Mouse (Mus musculus): ENCODE data around the gene Acap2.

The Acap2 gene

GRCm38 (mm10) chr16:31200790-31201567 is at the start of gene Acap2:
TSS of gene Acap2 (minus strand) at chr16:31201245.
- DNase-seq (ENCODE audit: low read depth, low spot score) = peak; percentile 95

- no peak for DNase-seq (ENCODE audit: low read depth, low spot score)
Measured at GRCm38 (mm10) chr16:31249401-31249800, 48.4 kb upstream of the Acap2 start.

DNA sequence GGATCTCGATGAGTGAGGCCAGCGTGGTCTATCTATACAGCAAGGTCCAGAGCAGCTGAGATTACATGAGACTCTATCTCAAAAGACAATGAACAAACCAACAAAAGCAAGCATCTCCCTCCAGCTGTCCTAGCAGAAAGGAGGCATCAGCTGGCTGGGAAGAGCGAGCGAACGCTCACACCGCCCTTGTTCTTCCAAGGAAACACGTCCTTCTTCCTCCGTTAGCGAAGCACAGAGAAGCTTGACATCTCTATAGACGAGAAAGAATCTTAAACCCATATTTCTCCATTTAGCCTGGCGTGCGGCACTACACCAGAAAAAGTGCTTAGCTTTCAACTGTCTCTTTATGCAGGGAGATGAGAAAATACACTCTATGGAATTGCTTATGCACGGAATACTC is 47.7 kb upstream of the Acap2 start:
- no peak for DNase-seq (ENCODE audit: low read depth, low spot score)

DNA sequence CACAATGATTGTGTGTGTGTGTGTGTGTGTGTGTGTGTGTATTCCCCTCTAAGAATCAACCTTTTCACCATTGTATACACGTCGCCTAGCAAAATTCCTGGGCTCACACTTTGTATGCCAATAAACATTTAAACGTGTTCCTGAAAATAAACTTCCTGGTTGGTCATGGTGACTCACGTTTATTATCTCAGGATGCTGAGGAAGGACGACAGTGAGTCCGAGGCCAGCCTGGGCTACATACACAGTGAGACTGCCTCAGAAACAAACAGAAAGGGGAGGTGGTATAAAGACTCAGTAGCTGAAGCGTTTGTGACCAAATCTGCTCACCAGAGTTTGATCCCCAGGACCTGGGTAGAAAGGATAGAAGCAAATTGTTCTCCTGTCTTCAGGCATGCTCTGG is 46.4 kb upstream of the Acap2 start:
- DNase-seq (ENCODE audit: low read depth, low spot score) = no peak

DNA sequence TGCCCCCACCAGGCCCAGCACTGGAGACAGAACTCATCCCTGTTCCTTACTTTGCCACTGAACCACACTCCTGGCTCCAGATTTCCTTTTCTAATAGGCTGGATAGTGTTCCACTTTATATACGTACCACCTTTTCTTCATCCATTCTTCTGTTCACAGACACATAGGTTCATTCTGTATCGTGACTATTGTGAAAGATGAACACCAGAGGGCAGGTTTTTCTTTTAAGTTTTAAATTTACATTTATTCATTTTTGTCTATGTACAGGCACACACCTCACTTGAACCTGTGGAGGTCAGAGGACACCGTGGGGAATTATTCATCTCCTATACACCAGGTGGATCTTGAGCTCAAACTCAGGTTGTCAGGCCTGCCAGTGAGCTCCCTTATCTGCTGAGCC is 43.0 kb upstream of the Acap2 start:
- DNase-seq (ENCODE audit: low read depth, low spot score) = no peak

DNA sequence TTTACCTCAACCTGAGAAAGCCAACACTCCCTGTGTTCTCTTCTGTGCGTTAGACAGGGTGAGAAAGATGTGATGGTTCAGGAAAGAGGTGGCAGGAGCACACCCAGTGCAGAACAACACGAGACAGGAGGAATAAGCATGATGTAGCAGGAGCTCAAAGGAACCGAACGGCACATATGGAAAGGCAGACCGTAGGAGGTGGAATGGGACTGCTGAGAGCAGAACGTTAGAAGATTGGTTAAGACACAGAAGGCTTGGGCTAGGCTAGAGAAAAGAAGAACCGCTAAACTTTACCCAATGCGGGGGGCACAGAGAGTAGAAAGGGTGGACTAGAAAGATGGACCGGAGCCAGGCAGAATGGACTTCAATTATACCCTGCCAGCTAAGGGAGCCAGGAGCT is 40.4 kb upstream of the Acap2 start:
- no peak for DNase-seq (ENCODE audit: low read depth, low spot score)

GRCm38 (mm10) chr16:31240569-31240968 is 39.5 kb upstream of the Acap2 start:
- DNase-seq (ENCODE audit: low read depth, low spot score) = no peak

DNA sequence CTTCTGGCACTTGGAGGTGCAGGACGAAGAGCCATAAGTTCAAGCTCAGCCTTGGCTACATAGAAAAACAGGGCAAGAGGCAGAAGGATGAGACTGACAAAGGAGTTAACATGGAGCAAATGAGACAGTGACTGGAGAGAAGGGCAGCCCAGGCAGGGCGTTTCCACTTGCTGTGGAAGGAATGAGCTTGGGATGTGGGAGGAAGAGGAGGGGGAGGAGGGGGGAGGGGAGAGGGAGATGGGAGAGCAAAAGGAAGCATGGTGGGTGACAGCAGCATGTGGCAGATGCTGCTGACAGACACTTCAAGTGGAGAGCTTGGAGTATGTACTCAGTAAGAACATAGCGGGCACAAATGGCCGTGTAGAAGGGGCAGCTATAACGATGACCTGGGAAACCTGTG is 37.2 kb upstream of the Acap2 start:
- DNase-seq (ENCODE audit: low read depth, low spot score) = no peak

- peak; percentile 64 for DNase-seq (ENCODE audit: low read depth, low spot score)
Measured at GRCm38 (mm10) chr16:31235457-31236310, 34.6 kb upstream of the Acap2 start.

- DNase-seq (ENCODE audit: low read depth, low spot score) = no peak
Measured at GRCm38 (mm10) chr16:31234808-31235456, 33.9 kb upstream of the Acap2 start.

DNA sequence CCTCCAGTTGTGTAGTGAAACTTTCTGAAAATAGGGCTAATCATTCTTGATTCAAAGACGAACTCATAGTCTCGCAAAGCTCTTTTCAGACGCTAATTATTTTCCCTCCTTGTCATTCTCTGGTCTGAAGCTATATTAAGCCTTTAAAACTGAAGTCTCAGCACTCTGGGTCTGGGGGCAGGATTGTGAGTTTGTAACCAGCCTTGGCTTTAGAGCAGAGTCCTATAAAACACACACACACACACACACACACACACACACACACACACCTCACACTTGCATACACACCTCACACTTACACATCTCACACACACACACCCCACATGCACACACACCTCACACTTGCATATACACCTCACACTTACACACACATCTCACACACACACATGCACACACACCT is 33.3 kb upstream of the Acap2 start:
- DNase-seq (ENCODE audit: low read depth, low spot score) = no peak

- peak; percentile 23 for DNase-seq (ENCODE audit: low read depth, low spot score)
Measured at GRCm38 (mm10) chr16:31233541-31234339, 32.7 kb upstream of the Acap2 start.

DNA sequence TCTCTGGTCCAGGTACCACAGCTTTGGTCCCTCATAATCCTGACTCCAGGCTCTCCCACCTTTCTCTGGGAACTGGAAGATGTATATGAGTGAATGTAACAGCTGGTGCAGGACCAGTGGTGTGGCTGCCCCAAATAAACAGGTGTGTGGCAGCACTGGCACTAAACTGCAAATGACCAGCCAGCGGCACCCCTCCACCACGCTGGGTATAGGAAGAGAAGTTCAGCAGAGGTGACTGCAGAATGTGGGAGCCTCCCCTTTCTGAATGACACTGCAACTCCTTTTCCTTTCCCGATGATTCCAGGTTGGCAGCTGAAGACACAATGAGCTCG is 32.1 kb upstream of the Acap2 start:
- DNase-seq (ENCODE audit: low read depth, low spot score) = no peak

DNA sequence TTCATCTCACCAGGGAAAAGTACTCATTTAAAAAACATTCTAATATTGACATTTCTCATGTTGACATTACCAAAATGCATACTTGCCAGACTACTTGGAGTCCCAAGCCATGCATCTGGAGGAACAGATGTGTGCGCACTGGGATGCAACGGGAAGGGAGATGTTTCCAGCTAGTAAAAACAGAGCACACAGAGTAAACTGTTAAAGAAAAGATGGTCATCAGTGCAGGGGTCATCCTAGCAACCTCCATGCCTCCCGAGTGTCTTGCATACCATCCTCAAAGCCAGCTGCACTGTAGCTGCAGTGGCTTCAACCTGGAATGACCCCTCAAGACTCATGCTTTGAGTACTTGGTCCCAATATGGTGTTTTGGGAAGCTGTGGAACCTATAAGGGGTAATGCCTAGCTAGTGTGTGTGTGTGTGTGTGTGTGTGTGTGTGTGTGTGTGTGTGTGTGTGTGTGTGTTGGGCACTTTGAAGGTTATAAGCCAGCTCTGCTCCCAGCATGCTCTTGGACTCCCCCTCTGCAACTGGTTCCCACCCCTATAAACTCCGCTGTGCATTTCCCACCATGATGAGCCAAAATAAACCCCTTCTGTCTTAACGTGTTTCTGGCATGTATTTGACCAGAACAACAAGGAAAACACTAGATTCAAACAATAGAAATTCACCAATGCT is 31.6 kb upstream of the Acap2 start:
- DNase-seq (ENCODE audit: low read depth, low spot score) = no peak

DNA sequence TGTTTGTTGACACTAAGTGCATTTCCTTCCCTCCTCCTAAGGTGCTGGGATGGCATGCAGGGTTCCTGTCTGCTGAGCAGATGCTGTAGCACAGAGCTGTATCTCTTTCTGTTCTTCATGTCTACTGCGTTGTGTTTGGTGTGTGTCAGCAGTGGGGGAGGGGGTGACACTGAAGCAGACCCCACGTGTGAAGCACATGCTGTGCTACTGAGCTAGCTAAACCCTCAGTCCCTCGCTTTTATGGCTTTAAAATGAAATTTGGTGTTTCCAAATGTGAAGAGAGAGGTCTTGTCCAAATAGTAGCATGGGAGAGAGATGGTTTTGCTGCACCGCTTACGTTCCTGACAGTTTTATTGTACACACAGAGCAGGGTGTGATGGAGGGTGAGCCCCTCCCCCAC is 30.5 kb upstream of the Acap2 start:
- no peak for DNase-seq (ENCODE audit: low read depth, low spot score)

DNA sequence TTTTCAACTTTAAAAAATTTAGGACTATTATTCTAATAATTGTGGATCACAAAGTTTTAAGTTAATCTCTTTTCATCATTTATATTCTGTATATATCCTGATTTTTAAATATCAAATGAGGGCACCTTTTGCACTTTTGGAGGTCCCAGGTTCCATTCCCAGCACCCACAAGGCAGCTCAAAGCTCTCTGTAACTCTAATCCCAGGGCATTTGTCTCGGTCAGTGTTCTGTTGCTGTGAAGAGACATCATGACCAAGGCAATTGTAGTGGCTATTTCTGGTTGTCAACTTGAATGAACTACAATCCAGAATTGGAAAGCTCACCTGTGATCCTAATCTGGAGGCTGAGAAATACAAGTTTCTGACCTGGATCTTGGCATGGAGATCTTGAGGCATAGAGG is 26.7 kb upstream of the Acap2 start:
- DNase-seq (ENCODE audit: low read depth, low spot score) = no peak

- DNase-seq (ENCODE audit: low read depth, low spot score) = no peak
Measured at GRCm38 (mm10) chr16:31215271-31215670, 14.2 kb upstream of the Acap2 start.

DNA sequence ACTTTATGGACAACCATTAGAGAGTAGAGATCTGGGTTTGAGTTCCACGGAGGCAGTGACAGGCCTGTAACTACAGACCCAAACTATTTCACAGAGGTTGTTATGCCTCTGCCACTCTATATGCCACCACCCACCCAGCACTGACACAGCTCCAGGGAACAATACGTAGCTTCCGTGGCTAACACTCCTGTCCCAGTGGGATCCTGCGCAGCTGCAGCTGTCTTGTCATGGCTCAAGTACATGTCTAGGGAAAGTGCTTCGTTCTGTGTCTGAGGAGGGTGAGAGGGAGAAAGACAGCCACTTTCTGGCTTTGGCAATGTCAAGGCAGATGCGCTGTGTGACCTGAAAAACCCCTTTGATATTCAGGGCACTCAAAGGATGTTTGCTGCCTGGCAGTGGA is 12.4 kb upstream of the Acap2 start:
- no peak for DNase-seq (ENCODE audit: low read depth, low spot score)

DNA sequence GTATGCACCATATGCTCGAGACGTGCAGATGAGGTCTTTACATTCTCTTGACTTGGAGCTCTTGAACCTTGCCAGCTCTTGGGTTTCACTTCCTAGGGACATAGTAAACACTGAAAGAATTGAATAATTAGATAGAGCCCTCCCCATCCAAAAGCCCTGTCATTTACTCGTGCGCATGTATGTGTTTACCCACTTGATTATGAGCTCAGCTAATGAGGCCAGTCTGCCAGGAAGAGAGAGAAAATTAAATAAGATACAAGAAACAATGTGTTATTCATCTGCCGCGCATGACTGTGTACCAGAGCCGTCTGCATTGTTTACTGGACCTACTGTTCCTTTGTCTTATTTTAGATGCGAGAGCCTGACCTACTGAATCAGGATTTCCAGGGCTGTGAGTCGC is 10.5 kb upstream of the Acap2 start:
- no peak for DNase-seq (ENCODE audit: low read depth, low spot score)

- no peak for DNase-seq (ENCODE audit: low read depth, low spot score)
Measured at GRCm38 (mm10) chr16:31210453-31210852, 9.4 kb upstream of the Acap2 start.

- no peak for DNase-seq (ENCODE audit: low read depth, low spot score)
Measured at GRCm38 (mm10) chr16:31209911-31210310, 8.9 kb upstream of the Acap2 start.

Measured in forelimb bud, embryonic 11.5 days (tissue).